Mouse (Mus musculus): ENCODE data around the gene Il17d.

DNA sequence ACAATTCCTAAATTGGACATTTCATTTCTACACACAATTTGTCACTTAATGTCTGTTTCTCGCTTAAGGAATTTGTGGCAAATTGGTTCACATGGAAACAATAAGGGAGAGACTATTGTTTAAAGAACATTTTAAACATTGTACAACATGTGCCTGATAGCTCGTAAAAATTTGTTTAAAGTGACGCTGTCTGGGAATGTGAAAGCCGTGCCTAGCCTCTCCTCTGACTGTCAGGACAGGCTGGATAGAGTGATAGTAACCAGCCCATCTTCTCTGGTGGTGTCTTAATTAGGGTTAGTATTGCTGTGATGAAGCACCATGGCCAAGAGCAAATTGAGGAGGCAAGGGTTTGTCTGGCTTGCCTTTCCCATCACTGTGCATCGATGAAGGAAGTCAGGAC, 22.5 kb downstream of the Il17d start:
- TF ChIP-seq CTCF (conservative IDR thresholded peaks at IDR 0.05; ENCODE audit: insufficient read depth, insufficient read length, low read depth, low read length) (no peak), POLR2A (IDR thresholded peaks at IDR 0.05; ENCODE audit: low read depth, low read length) (no peak)

Measured in kidney, adult 2 months (tissue).